Mouse (Mus musculus) ES-E14 (cell line): ENCODE data around the gene Crcp.

ENCODE experiments used
- CHD2 ChIP-seq: IDR thresholded peaks from 2 replicates; pipeline ENCODE4 v1.6.1; 2014; ENCODE audit warnings: mild to moderate bottlenecking, low read depth, low read length, inconsistent platforms
- MAFK ChIP-seq: IDR thresholded peaks from 2 replicates; pipeline ENCODE4 v1.6.1; 2014; ENCODE audit warnings: mild to moderate bottlenecking, low read depth, low read length, inconsistent platforms; ENCODE audit not compliant: insufficient read depth
- ZNF384 ChIP-seq: IDR thresholded peaks from 2 replicates; pipeline ENCODE4 v1.6.1; 2012; ENCODE audit warnings: low read depth, low read length, inconsistent platforms

GRCm38 (mm10) chr5:130043741-130044140 lies 14.7 kb downstream of the Crcp start:
- TF ChIP-seq ZNF384 (no peak), MAFK (no peak), CHD2 (no peak)
